Mouse (Mus musculus) bone marrow, adult 2 months (tissue): ENCODE data around the gene Zcchc13.

ENCODE experiments used
- CTCF ChIP-seq: fragments of 200-500 bp; IDR thresholded peaks from 2 replicates; pipeline ENCODE4 v1.5.1; 2011; ENCODE audit warnings: low read length, control low read depth; ENCODE audit not compliant: control insufficient read depth, insufficient read depth
- POLR2A ChIP-seq: fragments of 200-500 bp; IDR thresholded peaks from 2 replicates; pipeline ENCODE4 v1.6.1; 2011; ENCODE audit warnings: low read depth, mild to moderate bottlenecking, control low read depth, low read length, borderline replicate concordance; ENCODE audit not compliant: control insufficient read depth

DNA sequence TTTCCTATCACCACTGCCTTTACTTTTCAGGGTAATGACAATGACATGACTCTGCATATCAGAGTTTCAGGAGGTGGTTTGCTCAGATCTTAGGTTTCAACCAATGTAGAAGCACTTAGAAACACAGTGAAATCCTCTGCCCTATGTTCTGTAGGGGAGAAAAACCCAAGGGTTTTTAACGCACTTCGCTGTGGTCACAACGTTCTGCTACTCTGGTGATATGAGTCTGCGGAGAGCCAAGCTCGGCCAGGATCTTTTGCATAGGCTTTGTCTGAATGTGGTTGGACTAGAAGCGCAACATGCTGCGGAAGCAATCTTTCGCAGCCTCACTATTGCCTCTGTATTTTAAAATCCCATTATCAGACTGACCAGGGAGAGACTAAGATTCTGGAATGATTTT, 8.6 kb upstream of the Zcchc13 start:
- TF ChIP-seq CTCF: no peak
- TF ChIP-seq POLR2A: no peak
